Mouse (Mus musculus): ENCODE results near the gene Med16. TPM values are rescaled to one million over a fixed set of nuclear protein-coding genes. Genes with fewer than 3 reads are reported as not detected.
"Not testable (repeated sequence)": the region's sequence is repeated elsewhere in the genome, so short reads cannot be mapped to it uniquely, and the experiment has no call there.

The Med16 gene
- polyA plus RNA-seq, 1 experiment from 2014 or later: 66.5 TPM

DNA sequence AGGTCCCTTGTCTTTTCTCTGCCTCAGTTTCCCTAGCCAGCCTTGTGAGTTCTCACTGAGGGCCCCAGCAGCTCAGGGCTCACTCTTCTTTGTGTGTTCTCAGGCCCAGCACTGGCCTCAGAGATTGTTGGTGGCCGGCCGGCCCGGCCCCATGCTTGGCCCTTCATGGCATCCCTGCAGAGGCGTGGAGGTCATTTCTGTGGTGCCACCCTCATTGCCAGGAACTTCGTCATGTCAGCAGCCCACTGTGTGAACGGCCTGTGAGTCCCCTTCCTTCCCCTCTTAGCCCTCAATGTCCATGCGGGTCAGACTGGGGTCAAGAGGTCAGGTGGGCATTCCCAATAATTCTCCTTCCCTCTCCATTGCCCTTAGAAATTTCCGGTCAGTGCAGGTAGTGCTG is 22.1 kb downstream of the Med16 start:
- Histone ChIP-seq H3K27ac (no peak overlapping the region), H3K4me1 (peaks cover 9% of the 10 kb centered on the region; the same call in 1 of the 2 replicates), H3K36me3 (replicated peaks) (no peaks in the 10 kb centered on the region), H3K9ac (no peak overlapping the region), H3K9me3 (no peaks in the 10 kb centered on the region), H3K4me2 (no peak overlapping the region), H3K4me3 (no peak overlapping the region), H3K27me3 (replicated peaks) (peaks cover 12% of the 10 kb centered on the region; the same call in 1 of the 2 replicates)
- 86% methylated on average over 8 of the region's 8 CpGs for WGBS
- ATAC-seq (replicated peaks): no peak

DNA sequence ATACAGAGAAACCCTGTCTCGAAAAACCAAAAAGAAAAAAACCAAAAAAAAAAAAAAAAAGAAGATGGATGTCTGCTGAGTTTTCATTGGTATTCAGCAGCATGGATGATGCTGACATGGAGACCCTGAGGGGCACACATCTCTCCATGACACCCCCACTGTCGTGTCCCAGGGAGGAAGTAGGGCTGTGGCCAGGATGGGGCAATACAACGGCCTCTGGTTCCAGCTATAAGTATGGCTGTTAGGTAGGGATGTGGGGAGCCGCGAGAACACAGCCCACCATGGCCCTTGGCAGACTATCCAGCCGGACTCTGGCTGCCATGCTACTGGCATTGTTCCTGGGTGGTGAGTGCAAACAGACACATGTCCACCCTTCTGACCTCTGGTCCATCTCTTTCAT is 22.7 kb downstream of the Med16 start, which contains the start of gene Elane:
Gene Elane, plus strand, starts transcription at position 194 of the 400 bp plus-strand sequence.
- 85% methylated on average over 6 of the region's 6 CpGs for WGBS
- peaks cover 12% of the 10 kb centered on the region; the same call in 1 of the 2 replicates for H3K27me3 ChIP-seq (replicated peaks)
- no peak within 1 kb of the TSS for H3K27ac ChIP-seq
- H3K9ac ChIP-seq: no peak within 1 kb of the TSS
- H3K4me1 ChIP-seq: peaks cover 9% of the 10 kb centered on the region; the same call in 1 of the 2 replicates
- no peaks in the 10 kb centered on the region for H3K9me3 ChIP-seq
- no peaks in the 10 kb centered on the region for H3K36me3 ChIP-seq (replicated peaks)
- no peak for ATAC-seq (replicated peaks)
- H3K4me2 ChIP-seq: no peak within 1 kb of the TSS
- no peak within 1 kb of the TSS for H3K4me3 ChIP-seq

DNA sequence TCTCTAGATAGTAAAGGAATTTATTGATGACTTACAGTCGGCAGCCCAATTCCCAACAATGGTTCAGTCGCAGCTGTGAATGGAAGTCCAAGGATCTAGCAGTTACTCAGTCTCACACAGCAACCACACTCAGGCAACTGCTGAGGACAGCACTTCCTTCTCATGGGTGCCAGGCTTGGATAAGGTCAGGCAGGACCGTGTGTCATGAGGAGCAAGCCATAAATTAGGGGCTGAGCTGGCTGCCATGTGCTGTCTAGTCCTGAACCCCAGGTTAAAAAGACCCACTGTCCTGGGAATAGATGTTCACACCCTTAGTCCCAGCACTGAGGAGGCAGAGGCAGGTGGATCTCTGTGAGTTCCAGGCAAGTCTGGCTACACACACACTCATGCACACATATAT is 23.8 kb downstream of the Med16 start:
- not testable (repeated sequence) for H3K4me3 ChIP-seq; H3K9ac ChIP-seq; H3K4me2 ChIP-seq; H3K9me3 ChIP-seq; H3K27ac ChIP-seq; H3K4me1 ChIP-seq; H3K36me3 ChIP-seq (replicated peaks); ATAC-seq (replicated peaks)
- peaks cover 17% of the 10 kb centered on the region for H3K27me3 ChIP-seq (replicated peaks)
- WGBS: 82% methylated on average over 3 of the region's 3 CpGs

DNA sequence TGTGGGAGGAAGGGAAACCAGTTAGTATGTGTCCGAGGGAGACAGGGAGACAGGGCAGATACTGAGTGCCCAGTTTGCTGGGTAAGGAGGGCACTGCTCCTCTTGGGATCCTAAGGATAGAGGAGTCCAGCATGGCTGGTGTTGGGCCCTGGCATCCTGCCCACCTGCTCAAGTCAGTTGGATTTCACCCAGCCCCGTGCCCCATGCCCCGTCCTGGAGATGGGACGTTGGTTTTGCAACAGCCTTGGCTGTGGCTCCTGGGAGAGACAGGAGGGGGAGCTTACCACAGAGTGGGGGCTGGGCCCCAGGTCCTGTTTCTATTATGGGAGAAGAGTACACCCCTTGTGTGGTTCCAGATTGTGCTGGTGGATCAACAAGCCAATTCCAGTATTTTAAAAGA is 24.3 kb downstream of the Med16 start:
- no peak overlapping the region for H3K4me3 ChIP-seq
- ATAC-seq (replicated peaks): no peak
- H3K27me3 ChIP-seq (replicated peaks): peaks cover 17% of the 10 kb centered on the region
- no peak overlapping the region for H3K4me2 ChIP-seq
- WGBS: 66% methylated on average over 4 of the region's 4 CpGs
- H3K9me3 ChIP-seq: no peaks in the 10 kb centered on the region
- no peak overlapping the region for H3K27ac ChIP-seq
- peaks cover 9% of the 10 kb centered on the region; the same call in 1 of the 2 replicates for H3K4me1 ChIP-seq
- H3K36me3 ChIP-seq (replicated peaks): no peaks in the 10 kb centered on the region
- no peak overlapping the region for H3K9ac ChIP-seq

DNA sequence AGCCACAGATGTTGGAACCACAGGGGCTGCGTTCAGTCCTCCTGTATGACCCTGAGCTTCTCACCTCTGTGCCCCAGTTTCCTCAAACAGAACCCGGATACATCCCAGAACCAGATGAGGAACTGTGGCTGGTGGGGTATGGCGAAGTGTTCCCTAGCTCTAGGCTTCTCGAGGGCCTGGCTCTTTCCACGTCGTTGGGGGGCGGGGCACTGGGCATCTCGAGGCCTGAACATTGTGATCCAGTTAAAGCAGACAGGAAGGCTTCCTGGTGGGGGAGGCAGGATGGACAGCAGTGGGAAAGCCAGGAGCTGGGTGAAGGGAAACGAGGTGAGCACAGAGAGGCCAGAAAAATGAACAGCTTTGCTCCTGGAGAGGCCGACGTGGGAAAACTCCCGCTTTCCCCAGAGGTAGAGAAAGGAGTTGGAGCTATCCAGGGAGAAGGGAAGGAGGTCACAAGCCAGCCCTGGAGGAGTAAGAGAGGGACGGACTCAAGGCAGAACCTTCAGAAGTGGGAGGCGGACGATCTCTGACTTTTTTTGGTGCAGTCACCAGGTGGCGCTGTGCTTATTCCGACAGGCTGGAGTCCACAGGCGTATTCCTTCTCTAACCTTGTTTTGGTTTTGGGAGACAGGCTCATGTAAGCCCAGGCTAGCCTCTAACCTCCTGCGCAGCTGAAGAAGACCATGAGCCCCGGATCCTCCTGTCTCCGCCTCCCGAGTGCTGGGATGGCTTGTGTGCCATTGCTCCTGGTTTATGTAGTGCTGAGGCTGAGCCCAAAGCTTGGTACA is 25.2 kb downstream of the Med16 start:
- Histone ChIP-seq H3K4me2 (no peak overlapping the region), H3K9me3 (no peaks in the 10 kb centered on the region), H3K27ac (no peak overlapping the region), H3K36me3 (replicated peaks) (no peaks in the 10 kb centered on the region), H3K9ac (no peak overlapping the region), H3K27me3 (replicated peaks) (peaks cover 17% of the 10 kb centered on the region), H3K4me3 (no peak overlapping the region), H3K4me1 (peaks cover 9% of the 10 kb centered on the region; the same call in 1 of the 2 replicates)
- ATAC-seq (replicated peaks): no peak
- whole genome bisulfite sequencing: 14% methylated on average over 22 of the region's 22 CpGs

DNA sequence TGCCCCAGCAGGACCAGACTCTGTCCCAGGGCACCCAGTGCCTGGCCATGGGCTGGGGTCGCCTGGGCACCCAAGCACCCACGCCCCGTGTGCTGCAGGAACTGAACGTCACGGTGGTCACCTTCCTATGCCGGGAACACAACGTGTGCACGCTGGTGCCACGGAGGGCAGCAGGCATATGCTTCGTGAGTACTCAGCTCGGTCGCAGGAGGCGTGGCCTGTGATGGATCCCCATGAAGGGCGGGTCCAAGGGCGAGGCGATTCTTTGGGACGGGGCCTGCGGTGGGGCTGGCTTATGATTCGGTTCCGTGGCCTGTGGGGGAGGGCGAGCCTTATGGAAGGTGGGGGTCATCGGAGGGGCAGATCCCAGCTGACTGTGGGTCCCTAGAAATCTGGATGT is 26.7 kb downstream of the Med16 start:
- no peak overlapping the region for H3K27ac ChIP-seq
- H3K9me3 ChIP-seq: no peaks in the 10 kb centered on the region
- H3K4me1 ChIP-seq: peaks cover 9% of the 10 kb centered on the region; the same call in 1 of the 2 replicates
- H3K9ac ChIP-seq: no peak overlapping the region
- H3K4me2 ChIP-seq: peak overlapping the region; percentile 24
- peaks cover 17% of the 10 kb centered on the region for H3K27me3 ChIP-seq (replicated peaks)
- no peak overlapping the region for H3K4me3 ChIP-seq
- WGBS: 8% methylated on average over 21 of the region's 22 CpGs
- no peaks in the 10 kb centered on the region for H3K36me3 ChIP-seq (replicated peaks)
- ATAC-seq (replicated peaks): no peak

GRCm38 (mm10) chr10:79880721-79881120 is 28.0 kb downstream of the Med16 start:
- WGBS: 22% methylated on average over 9 of the region's 9 CpGs
- no peak overlapping the region for H3K4me2 ChIP-seq
- peaks cover 9% of the 10 kb centered on the region for H3K4me1 ChIP-seq
- no peaks in the 10 kb centered on the region for H3K9me3 ChIP-seq
- ATAC-seq (replicated peaks): no peak
- no peak overlapping the region for H3K9ac ChIP-seq
- H3K27ac ChIP-seq: no peak overlapping the region
- H3K27me3 ChIP-seq (replicated peaks): peaks cover 17% of the 10 kb centered on the region
- no peaks in the 10 kb centered on the region for H3K36me3 ChIP-seq (replicated peaks)
- no peak overlapping the region for H3K4me3 ChIP-seq

GRCm38 (mm10) chr10:79879527-79879926 is 29.2 kb downstream of the Med16 start:
- H3K9me3 ChIP-seq: no peaks in the 10 kb centered on the region
- H3K4me2 ChIP-seq: no peak overlapping the region
- peaks cover 17% of the 10 kb centered on the region for H3K27me3 ChIP-seq (replicated peaks)
- H3K9ac ChIP-seq: no peak overlapping the region
- H3K36me3 ChIP-seq (replicated peaks): no peaks in the 10 kb centered on the region
- H3K4me1 ChIP-seq: peaks cover 20% of the 10 kb centered on the region
- ATAC-seq (replicated peaks): no peak
- H3K4me3 ChIP-seq: no peak overlapping the region
- H3K27ac ChIP-seq: no peak overlapping the region
- WGBS: 60% methylated on average over 3 of the region's 3 CpGs

DNA sequence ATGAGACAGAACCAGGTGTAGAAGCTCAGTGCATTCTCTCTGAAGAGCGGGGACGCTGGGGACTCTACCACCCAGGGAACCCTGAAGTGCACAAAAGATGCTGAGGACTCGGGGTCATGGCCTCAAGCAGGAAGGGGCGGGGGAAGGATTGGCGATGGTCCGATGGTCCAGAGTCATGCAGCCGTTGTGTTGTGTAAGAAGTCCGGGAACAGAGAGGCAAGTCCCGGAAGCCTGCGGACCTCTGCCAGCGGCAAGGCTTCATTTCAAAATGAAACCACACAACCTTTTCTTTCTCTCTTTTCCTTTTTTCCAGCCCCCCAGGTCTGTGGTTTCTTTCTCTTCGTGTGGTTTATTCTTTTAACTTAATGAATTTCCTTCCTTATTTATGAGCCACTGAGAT is 31.0 kb downstream of the Med16 start:
- Histone ChIP-seq H3K4me1 (peaks cover 22% of the 10 kb centered on the region), H3K4me2 (no peak overlapping the region), H3K9ac (no peak overlapping the region), H3K27me3 (replicated peaks) (peaks cover 10% of the 10 kb centered on the region), H3K36me3 (replicated peaks) (no peaks in the 10 kb centered on the region), H3K4me3 (no peak overlapping the region), H3K27ac (no peak overlapping the region), H3K9me3 (no peaks in the 10 kb centered on the region)
- WGBS: 31% methylated on average over 12 of the region's 12 CpGs
- no peak for ATAC-seq (replicated peaks)

DNA sequence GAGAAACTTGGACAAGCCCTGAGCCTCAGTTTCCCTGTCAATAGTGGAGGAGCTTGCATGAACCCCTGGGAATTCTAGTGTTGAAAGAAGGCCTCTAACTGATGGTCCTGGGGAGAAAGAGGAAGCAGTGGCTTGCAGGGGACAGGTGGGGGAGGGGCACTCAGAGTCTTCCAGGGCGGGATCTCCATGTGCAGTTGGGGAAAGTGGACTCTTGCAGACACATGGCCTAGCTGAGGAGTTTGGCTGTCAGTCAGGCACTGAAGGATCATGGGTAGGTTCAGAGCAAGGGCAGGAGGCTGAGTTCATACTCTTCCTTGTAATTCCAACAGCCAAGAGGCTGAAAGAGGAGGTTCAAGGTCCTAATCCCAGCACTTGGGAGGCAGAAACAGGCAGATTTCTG is 31.5 kb downstream of the Med16 start:
- no peaks in the 10 kb centered on the region for H3K9me3 ChIP-seq
- H3K4me2 ChIP-seq: no peak overlapping the region
- H3K4me3 ChIP-seq: no peak overlapping the region
- H3K4me1 ChIP-seq: peaks cover 23% of the 10 kb centered on the region
- no peaks in the 10 kb centered on the region for H3K36me3 ChIP-seq (replicated peaks)
- no peak overlapping the region for H3K27ac ChIP-seq
- ATAC-seq (replicated peaks): no peak
- H3K27me3 ChIP-seq (replicated peaks): peaks cover 6% of the 10 kb centered on the region
- 94% methylated on average over 1 of the region's 1 CpGs for WGBS
- H3K9ac ChIP-seq: no peak overlapping the region

- peak; percentile 91 for ATAC-seq (replicated peaks)
- Histone ChIP-seq H3K27me3 (replicated peaks) (no peaks in the 10 kb centered on the region), H3K9ac (peak within 1 kb of the TSS; percentile 82), H3K27ac (peak within 1 kb of the TSS; percentile 95), H3K4me2 (peak within 1 kb of the TSS; percentile 83), H3K36me3 (replicated peaks) (no peaks in the 10 kb centered on the region), H3K4me1 (peaks cover 39% of the 10 kb centered on the region), H3K4me3 (peak within 1 kb of the TSS; percentile 73), H3K9me3 (no peaks in the 10 kb centered on the region)
- WGBS: under 1% methylated on average over 48 of the region's 57 CpGs
These were observed 34.3 kb downstream of the Med16 start, which contains the start of the genes Prtn3 and Plppr3 for GRCm38 (mm10) chr10:79874290-79874862. Prtn3 (plus strand) TSS chr10:79874476. Plppr3 (minus strand) TSS chr10:79874634.

- Histone ChIP-seq H3K4me1 (peaks cover 45% of the 10 kb centered on the region), H3K27ac (peak overlapping the region; percentile 95), H3K4me2 (peak overlapping the region; percentile 83), H3K27me3 (replicated peaks) (no peaks in the 10 kb centered on the region), H3K4me3 (peak overlapping the region; percentile 73), H3K36me3 (replicated peaks) (no peaks in the 10 kb centered on the region), H3K9me3 (no peaks in the 10 kb centered on the region), H3K9ac (peak overlapping the region; percentile 82)
- peak; percentile 46 for ATAC-seq (replicated peaks)
- WGBS: 1% methylated on average over 26 of the region's 26 CpGs
These were observed 34.9 kb downstream of the Med16 start for GRCm38 (mm10) chr10:79873715-79874289.
